Mouse (Mus musculus) kidney, adult 2 months (tissue): ENCODE measurements around the gene Psmd2.
"Not testable (repeated sequence)": the region's sequence is repeated elsewhere in the genome, so short reads cannot be mapped to it uniquely, and the experiment has no call there.

Experiments used
- CTCF ChIP-seq: fragments of 200-500 bp; conservative IDR thresholded peaks from 2 replicates; pipeline ENCODE4 v1.5.1; 2011; ENCODE audit warnings: low read depth, mild to moderate bottlenecking, control low read depth, low read length, moderate library complexity, mixed read lengths; ENCODE audit not compliant: insufficient read depth, insufficient read length
- POLR2A ChIP-seq: fragments of 200-500 bp; IDR thresholded peaks from one replicate; pipeline ENCODE4 v1.6.1; 2011; ENCODE audit warnings: low read depth, low read length, control low read depth

DNA sequence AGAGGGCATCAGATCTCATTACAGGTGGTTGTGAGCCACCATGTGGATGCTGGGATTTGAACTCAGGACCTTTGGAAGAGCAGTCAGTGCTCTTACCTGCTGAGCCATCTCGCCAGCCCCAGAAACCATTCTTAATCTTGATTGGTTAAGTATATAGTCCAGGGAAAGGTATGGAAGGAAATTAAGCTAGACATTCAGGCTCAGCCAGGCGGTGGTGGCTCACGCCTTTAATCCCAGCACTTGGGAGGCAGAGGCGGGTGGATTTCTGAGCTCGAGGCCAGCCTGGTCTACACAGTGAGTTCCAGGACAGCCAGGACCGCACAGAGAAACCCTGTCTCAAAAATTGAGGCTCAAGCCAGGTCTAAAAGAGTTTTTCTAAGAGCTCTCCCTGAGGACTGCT is 16.6 kb downstream of the Psmd2 start, which contains the start of gene Eif4g1:
- not testable (repeated sequence) for TF ChIP-seq CTCF, POLR2A
